Mouse (Mus musculus) bone marrow macrophage, adult 2 months (primary cell): ENCODE data around the gene Rgs10. TPM values are rescaled to one million over a fixed set of nuclear protein-coding genes. Genes with fewer than 3 reads are reported as not detected.

Source experiments
- H3K27ac ChIP-seq: 2 replicates; pipeline ENCODE4 v1.5.1; 2012; ENCODE audit warnings: low read depth, low read length; ENCODE audit not compliant: insufficient read depth
- H3K4me1 ChIP-seq: 2 replicates; pipeline ENCODE4 v1.6.1; 2012; ENCODE audit warnings: low read length; ENCODE audit not compliant: control insufficient read depth, insufficient read depth
- H3K4me3 ChIP-seq: 2 replicates; pipeline ENCODE4 v1.5.1; 2012; ENCODE audit warnings: mild to moderate bottlenecking, low read length, moderate library complexity; ENCODE audit not compliant: insufficient read depth
- CTCF ChIP-seq: IDR thresholded peaks from 2 replicates; pipeline ENCODE4 v1.5.1; 2012; ENCODE audit warnings: low read depth, mild to moderate bottlenecking, low read length, moderate library complexity
- POLR2A ChIP-seq: IDR thresholded peaks from 2 replicates; pipeline ENCODE4 v1.6.1; 2012; ENCODE audit warnings: mild to moderate bottlenecking, low read depth, low read length, borderline replicate concordance
- polyA plus RNA-seq: library from polyadenylated mRNA; stranded (reverse); fragments of >200 nt; gene quantifications from 2 replicates; pipeline ENCODE4 v1.2.4, GENCODE M21; 2012; ENCODE audit not compliant: missing spikeins, insufficient read depth, insufficient read length

Rgs10 gene
- polyA plus RNA-seq, 1 experiment = 731 TPM

GRCm38 (mm10) chr7:128376206-128376701 is 42.3 kb downstream of the Rgs10 start:
- Histone ChIP-seq H3K4me1 (peaks cover 23% of the 10 kb centered on the region), H3K4me3 (no peak overlapping the region), H3K27ac (no peak overlapping the region)
- TF ChIP-seq CTCF = no peak
- TF ChIP-seq POLR2A = no peak

DNA sequence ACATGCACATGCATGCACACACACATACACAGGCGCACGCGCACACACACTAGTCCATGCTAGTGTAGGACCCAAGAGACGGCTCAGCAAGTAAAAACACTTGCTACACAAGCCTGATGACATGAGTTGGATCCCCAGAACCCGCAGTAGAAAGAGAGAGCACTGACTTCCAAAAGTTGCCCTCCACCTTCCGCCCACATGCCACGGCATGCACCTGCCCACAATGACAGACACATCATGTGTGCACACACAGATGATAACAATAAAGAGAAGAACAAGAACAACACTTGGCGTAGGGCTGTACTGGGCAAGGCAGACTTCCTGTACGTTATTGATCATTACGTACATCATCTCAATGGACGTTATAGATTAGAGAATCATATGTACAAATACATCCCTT is 44.4 kb downstream of the Rgs10 start:
- Histone ChIP-seq H3K4me3 (no peak overlapping the region), H3K4me1 (peaks cover 9% of the 10 kb centered on the region), H3K27ac (no peak overlapping the region)
- TF ChIP-seq POLR2A (no peak), CTCF (no peak)

DNA sequence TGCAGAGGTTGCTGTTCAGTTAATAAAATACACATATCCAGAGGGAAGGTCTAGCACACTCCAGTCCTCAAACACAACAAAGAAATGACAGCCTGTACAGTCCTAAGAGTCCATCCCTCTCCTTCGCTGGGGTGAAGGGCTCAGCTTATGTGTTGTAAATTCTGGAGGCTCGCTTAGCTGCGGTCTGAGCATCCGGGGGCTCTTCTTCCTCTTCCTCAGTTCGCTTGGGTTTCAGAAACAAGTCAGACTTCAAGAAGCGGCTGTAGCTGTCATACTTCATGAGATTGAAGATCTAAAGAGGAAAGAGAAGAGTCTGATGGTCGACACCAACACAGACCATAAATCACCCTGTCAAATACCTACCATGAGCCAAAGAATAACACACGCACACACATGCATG is 44.8 kb downstream of the Rgs10 start:
- H3K4me3 ChIP-seq = no peak overlapping the region
- TF ChIP-seq CTCF (no peak), POLR2A (no peak)
- peaks cover 5% of the 10 kb centered on the region for H3K4me1 ChIP-seq
- no peak overlapping the region for H3K27ac ChIP-seq

DNA sequence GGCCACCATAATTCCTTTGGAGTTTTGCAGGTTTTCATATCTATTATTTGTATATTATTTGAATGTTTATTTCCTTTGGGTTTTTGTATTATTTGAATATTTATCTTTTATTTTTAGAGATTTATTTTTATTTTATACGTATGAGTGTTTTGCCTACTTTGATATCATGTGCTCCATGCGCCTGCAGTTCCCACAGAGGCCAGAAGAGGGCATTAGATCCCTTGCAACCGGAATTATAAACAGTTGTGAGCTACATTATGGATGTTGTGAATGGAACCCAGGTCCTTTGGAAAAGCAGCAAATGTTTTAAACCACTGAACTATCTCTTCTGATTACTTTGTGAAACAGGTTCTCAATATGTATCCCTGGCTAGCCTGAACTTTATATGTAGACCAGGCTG is 46.2 kb downstream of the Rgs10 start:
- TF ChIP-seq CTCF (0 out of 2 replicates have a peak, but pooled peaks have one; percentile 17), POLR2A (no peak)
- no peaks in the 10 kb centered on the region for H3K4me1 ChIP-seq
- no peak overlapping the region for H3K4me3 ChIP-seq
- no peak overlapping the region for H3K27ac ChIP-seq

DNA sequence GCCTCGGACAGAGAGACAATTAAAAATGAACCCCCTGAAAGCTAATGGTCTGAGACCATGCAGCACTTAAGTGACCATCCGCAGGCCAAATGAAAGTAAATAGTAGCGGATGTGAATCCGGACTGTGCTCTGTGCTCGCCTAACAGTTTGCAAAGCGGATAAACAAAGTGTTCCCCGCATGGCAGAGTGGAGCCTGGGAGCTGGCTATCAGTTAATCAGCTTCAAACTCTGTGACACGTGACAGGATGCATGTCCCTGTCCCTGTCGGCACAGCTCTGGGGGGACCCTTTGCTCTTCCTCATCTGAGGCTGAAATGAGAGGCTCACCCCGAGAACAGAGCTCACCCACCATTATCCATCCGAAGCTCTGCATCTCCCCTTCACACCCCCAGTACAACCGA is 49.2 kb downstream of the Rgs10 start:
- Histone ChIP-seq H3K27ac (no peak overlapping the region), H3K4me3 (no peak overlapping the region), H3K4me1 (peaks cover under 1% of the 10 kb centered on the region)
- no peak for TF ChIP-seq CTCF
- TF ChIP-seq POLR2A = no peak

GRCm38 (mm10) chr7:128368828-128369227 is 49.7 kb downstream of the Rgs10 start:
- H3K27ac ChIP-seq = no peak overlapping the region
- H3K4me1 ChIP-seq = peaks cover 3% of the 10 kb centered on the region
- TF ChIP-seq POLR2A (no peak), CTCF (no peak)
- H3K4me3 ChIP-seq = no peak overlapping the region

GRCm38 (mm10) chr7:128366654-128367053 is 51.9 kb downstream of the Rgs10 start:
- Histone ChIP-seq H3K4me1 (peaks cover 8% of the 10 kb centered on the region), H3K27ac (no peak overlapping the region), H3K4me3 (no peak overlapping the region)
- no peak for TF ChIP-seq CTCF
- TF ChIP-seq POLR2A = no peak

DNA sequence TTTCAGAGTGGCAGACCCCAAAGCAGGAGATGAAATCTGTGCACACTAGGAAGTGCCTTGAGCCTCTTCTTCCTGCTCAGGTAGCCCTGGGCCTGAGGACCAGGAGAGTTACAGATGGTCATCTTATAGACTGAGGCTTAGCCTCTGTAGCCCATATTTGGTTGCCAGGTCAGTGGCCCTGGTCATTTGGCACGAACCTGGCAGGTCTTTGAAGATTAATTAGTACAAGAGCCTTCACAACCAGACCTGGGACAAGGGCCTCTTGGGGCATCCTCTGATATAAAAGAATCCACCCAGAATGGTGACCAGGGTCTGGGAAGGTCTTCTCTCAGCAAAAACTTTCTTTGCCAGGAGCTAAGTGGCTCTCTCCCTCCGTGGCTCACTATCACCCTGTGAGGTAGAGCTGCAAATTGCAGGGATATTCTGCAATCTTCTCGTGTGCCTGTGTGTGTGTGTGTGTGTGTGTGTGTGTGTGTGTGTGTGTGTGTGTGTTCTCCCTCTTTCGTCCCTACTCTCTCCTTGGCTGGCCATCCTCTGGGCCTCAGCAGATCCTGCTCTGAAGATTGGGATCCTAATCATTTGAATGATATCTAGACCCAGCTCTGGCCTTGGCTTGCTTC is 53.4 kb downstream of the Rgs10 start:
- peaks cover 11% of the 10 kb centered on the region for H3K4me1 ChIP-seq
- no peak overlapping the region for H3K27ac ChIP-seq
- no peak overlapping the region for H3K4me3 ChIP-seq
- TF ChIP-seq CTCF = no peak
- TF ChIP-seq POLR2A = no peak

DNA sequence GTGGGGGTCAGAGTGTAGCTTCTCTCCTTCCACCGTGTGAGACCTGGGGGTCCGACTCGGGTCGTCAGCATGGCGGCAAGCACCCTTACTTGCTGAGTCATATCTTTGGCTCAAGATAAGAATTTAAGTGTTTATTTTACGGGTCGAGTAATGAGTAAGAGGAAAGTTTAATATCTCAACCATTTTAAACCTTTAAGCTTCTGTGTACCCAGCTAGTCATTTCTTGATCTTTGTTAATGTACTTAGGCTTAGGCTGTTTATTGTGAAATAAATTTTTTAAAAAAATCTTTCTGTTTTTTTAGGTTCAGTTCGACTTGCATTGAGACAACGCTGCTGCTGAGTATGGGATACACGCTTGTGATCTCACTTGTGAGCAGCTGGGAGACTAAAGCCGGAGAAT is 54.0 kb downstream of the Rgs10 start:
- peaks cover 18% of the 10 kb centered on the region for H3K4me1 ChIP-seq
- TF ChIP-seq POLR2A (no peak), CTCF (no peak)
- no peak overlapping the region for H3K27ac ChIP-seq
- H3K4me3 ChIP-seq = no peak overlapping the region

GRCm38 (mm10) chr7:128363806-128364205 is 54.8 kb downstream of the Rgs10 start:
- H3K4me1 ChIP-seq = peaks cover 24% of the 10 kb centered on the region
- H3K4me3 ChIP-seq = no peak overlapping the region
- TF ChIP-seq POLR2A (no peak), CTCF (no peak)
- H3K27ac ChIP-seq = no peak overlapping the region

DNA sequence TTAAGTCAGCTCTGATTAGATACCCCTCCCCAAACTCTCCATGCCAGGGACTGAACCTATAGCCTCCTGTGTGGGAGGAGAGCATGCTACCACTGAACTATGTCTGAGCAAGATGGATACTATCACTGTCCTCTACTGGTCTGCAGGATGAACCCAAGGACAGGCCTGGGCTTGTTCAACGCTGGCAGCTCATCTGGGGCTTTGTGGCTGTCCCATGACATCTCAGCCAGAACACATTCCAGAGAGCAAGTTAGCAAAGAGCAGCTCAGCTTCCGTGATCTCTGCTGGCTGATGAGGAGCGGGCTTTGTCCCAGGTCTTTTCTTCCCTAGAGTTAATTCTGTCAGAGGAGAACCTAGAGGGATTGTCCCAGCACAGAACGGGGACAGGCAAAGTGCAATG is 55.6 kb downstream of the Rgs10 start:
- peaks cover 33% of the 10 kb centered on the region for H3K4me1 ChIP-seq
- TF ChIP-seq CTCF (no peak), POLR2A (no peak)
- H3K4me3 ChIP-seq = no peak overlapping the region
- H3K27ac ChIP-seq = no peak overlapping the region
